ENCODE assay signal across 8 mouse cellular contexts in the genomic region with DNA sequence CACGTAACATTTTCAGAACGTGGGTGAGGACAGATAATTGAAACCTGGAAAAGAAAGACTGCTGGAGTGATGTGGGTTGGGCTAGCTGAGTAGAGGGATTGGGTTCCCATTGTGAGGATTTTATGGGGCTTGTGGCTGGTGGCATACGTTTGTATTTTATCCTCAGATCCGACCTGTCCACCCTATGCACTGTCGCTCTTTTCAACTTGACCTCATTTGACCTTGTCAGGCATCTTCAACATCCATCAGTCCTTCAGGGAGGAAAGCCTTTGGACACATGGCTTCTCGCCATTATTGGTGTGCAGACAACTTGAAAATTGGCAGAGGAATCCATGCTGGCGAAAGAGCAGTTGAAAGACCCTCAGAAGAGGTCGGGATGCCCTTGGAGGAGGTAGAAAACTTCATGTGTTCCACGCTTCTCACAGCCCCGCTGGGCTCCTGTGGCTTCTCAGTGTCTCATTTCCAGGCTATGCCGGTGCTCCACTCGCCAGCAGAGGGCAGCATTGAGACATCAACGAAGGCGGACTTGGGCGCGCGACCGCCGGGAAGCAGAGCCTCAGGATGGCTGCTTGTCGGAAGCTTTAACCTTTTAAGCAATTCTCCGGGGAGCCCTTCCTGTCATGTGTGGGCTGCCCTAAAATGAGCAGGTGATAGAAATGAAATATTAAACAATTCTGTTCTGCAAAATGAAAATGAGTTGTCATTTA.
A peak's percentile ranks its signal among the peaks of the same experiment; 100 is the strongest.
DNase-seq lines count a peak whose midpoint lies in the region; ATAC-seq and TF ChIP-seq lines count a peak whose summit lies in the region.

No protein-coding gene starts in this region.

- TF ChIP-seq CTCF in left cerebral cortex, adult 2 months (IDR thresholded peaks at IDR 0.05), result peak; percentile 96

- peak overlapping the region; percentile 39 for H3K4me3 ChIP-seq in left cerebral cortex, adult 2 months

- ATAC-seq in common myeloid progenitor, adult 5-6 weeks (replicated peaks; ENCODE audit: low read depth, poor library complexity, severe bottlenecking), result peak; percentile 89
- ATAC-seq in megakaryocyte, adult 5-6 weeks (ENCODE audit: poor library complexity, severe bottlenecking), result peak; percentile 78

- intact Hi-C loops in left cerebral cortex, adult 2 months (cut with DNase I), result loop anchor here (1.0 to 10.0 kb wide), 5 partner anchors 132 to 898 kb away; a partner anchor contains a TSS

- peak; percentile 91 for DNase-seq in ZHBTc4 (ENCODE audit: low read depth, low spot score)
- peak; percentile 79 to 86 for DNase-seq in gastrocnemius, adult 8-10 months (ENCODE audit: low spot score in 2 of 2)
- peak; percentile 86 for DNase-seq in hindlimb bud, embryonic 11.5 days (ENCODE audit: extremely low spot score, low read depth, low spot score)
- peak; percentile 94 to 99 for DNase-seq in left cerebral cortex, adult 2 months (ENCODE audit: extremely low spot score in 1 of 2, low spot score in 2 of 2)
- peak; percentile 96 for DNase-seq in right cerebral cortex, adult 18-20 months
- DNase-seq in urinary bladder, adult 2 months (ENCODE audit: low spot score), result peak; percentile 88

- peak overlapping the region; percentile 79 for H3K27ac ChIP-seq in left cerebral cortex, adult 2 months

Comparison
In these comparisons a context has a peak if more than half of its experiments do, and no peak if none do; other contexts are left out.
1. Peak in every context shown above with its lines: DNase-seq, ATAC-seq, H3K4me3 ChIP-seq and H3K27ac ChIP-seq.